Mouse (Mus musculus) frontal cortex, adult (tissue): ENCODE results near the gene Jpt2.
"Not testable (repeated sequence)": the region's sequence is repeated elsewhere in the genome, so short reads cannot be mapped to it uniquely, and the experiment has no call there.

ENCODE experiments used
- ATAC-seq: cut with Nextera tagmentation; 2 replicates; pipeline ENCODE4 v1.9.2; 2017; ENCODE audit warnings: mild to moderate bottlenecking, moderate library complexity, mixed read lengths; ENCODE audit not compliant: low TSS enrichment

Jpt2 gene

DNA sequence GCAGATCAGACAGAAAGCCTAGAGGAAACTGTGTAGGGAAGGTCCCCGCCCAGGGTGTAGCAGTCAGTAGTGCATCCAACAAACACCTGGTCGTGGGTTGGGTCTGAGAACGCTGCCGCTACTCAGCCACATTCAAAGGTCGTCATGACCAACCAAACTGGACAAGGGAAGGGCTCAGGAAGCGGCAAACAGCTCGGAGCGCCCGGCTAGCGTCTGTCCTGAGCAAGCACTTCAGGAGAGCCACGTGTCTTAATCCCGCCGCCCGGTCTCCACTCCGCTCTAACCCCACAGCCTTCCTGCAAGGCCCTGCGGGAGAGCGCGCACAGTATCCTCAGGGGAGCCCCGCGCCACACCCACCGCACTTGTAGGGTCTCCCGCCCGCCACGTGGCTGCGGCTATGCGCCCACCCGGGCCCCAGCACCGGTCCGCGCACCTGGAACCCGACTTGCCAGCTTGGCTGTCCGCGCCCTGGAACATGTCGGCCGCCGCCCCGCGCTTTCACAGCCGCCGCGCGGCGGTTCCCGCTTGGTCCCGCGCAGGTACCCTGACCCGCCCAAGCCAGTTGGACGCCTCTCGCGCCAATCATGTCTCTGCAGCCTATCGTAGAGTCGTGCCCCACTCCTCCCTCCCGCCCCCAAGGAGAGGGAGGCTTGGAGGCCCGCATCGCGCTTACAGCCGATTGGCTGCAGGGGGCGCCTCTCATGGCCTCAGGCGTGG, at the start of gene Jpt2:
Gene Jpt2 (minus strand): TSS at position 555 of the 717 bp plus-strand sequence.
- ATAC-seq = peak; percentile 99

DNA sequence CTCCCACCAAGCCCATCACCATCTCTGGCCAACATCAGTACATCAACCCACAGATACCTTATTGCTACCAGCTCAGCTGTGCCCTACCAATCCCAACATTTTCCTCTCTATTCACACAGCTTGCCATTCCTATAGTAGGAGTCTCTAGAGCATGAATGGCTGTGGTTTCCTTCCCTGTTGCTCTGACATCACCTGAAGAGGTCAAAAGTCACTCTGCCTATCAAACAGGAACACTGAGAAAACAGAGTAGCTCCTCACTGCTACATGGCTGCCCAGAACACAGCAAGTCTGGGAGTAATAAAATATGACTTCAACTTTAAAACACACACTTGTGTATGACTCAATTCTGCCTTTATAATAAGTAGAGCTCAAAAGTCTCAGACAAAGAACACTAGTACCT, 47.0 kb upstream of the Jpt2 start:
- no peak for ATAC-seq

DNA sequence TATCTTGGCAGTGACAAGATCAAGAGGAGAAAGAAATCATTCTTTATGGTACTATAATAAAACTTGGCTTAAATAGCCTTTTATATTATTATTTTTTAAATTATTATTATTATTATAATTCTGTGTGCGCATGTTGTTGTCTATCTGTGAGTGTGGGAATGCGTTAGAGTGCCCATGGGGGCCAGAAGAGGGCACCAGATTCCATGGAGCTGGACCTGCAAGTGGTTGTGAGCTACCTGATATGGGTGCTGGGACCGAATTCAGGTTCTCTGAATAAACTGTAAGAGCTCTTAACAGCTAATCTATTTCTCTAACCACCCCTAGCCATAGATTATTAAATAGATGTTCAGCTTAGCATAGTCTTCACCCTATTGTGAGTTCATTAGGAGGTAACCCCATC, 44.6 kb upstream of the Jpt2 start:
- no peak for ATAC-seq

- ATAC-seq = no peak
Measured at GRCm38 (mm10) chr17:24994721-24995120, 34.2 kb upstream of the Jpt2 start.

GRCm38 (mm10) chr17:24987221-24987620, 26.7 kb upstream of the Jpt2 start:
- peak; percentile 82 for ATAC-seq

DNA sequence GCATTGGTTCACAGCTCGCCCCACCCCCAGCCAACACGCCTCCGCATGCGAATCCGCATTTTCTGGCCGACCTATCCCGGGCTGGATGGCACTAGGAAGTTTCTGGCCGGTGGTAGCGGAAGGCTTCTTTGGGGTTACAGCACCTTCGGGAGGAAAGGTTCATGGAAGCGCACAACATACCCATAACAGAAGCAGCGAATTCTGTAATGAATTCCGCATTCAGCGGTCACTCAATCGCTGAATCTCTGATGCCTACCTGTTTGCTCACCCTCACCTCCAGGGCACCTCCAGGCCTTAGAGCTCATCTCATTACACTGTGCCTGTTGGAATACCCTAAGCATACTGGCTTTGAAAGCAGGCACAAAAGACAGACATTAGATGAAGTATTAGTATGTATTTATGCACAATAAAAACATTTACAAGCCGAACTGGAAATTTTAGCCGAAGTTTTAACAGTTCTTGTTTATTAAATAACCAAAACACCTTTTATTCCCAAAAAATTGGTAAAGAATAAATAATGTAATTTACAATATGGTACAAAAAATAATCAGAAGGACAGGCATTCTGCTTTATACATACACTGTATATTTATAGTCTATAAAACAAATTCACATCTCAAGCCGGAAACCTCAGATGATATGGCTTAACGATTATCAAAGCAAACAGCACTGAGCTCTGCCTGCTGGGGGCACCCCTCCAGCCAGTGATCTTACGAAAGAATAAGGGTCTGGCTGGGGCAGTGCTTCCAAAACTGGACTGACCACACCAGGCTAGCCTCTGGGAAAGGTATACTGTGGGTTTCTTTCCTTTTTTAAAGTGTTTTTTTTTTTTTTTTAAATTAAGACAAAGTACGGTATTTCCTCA, 595 bp upstream of the Jpt2 start:
- no peak for ATAC-seq

DNA sequence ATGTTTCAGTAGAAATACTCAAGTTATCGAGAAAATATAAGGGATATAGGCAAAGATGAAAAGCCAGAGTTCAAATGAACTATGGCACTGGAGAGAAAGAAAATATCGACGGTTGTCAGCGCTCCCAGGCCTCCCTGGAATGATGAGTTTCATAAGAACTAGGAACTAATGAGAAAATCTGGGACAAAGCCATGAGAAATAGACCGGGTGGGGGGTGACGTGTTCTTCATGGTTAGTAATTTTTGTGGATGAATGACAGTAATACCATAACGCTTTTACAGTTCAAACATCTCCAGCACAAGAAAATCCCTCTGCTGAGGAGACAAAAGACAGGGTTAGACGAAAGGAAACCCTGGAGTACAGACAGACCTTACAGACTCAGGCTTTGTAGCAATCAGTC, 1.1 kb downstream of the Jpt2 start:
- no peak for ATAC-seq

- no peak for ATAC-seq
Measured at GRCm38 (mm10) chr17:24953291-24953690, 7.2 kb downstream of the Jpt2 start.

- ATAC-seq = no peak
Measured at GRCm38 (mm10) chr17:24950671-24951070, 9.8 kb downstream of the Jpt2 start.

- ATAC-seq = no peak
Measured at GRCm38 (mm10) chr17:24948204-24948603, 12.3 kb downstream of the Jpt2 start.

DNA sequence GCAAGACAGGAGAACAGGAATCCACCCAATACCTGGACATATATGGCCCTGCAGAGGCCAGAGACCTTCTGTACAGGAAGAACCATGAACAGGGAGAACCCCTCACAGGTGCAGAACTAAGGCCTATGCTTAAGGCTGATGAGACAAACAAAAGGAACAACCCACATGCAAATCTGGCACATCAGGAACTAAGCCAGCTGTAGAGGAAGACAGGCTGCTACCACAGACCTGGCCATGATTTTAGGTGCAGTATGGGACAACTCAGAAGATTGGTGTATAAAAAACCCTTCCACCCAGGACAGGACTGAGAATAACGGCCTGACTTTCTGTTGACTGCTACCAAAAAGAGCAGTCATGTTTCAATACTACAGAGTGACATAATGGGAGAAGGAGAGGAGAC, 16.9 kb downstream of the Jpt2 start:
- ATAC-seq = not testable (repeated sequence)

DNA sequence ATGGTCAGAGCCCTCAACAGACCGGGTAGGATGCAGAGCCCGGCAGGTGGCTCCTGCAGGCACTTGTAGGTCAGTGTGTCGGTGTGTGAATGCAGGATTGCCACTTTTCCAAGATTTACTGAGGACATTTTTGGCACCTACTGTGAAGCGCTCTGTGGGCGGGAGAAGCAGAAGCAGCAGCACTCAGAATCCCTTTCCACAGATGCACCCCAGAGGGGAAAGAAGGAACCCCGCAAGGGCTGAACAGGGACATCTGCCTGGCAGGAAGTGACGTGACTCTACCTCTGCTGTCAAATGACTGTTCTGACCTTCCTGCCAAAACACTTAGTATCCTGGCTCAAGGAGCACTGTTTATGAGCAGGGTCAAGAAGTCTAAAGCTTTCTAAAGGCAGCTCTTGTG, 17.5 kb downstream of the Jpt2 start:
- peak; percentile 73; the same call in 1 of the 2 replicates for ATAC-seq

- not testable (repeated sequence) for ATAC-seq
Measured at GRCm38 (mm10) chr17:24942453-24942852, 18.0 kb downstream of the Jpt2 start.

- no peak for ATAC-seq
Measured at GRCm38 (mm10) chr17:24937266-24937665, 23.2 kb downstream of the Jpt2 start.

DNA sequence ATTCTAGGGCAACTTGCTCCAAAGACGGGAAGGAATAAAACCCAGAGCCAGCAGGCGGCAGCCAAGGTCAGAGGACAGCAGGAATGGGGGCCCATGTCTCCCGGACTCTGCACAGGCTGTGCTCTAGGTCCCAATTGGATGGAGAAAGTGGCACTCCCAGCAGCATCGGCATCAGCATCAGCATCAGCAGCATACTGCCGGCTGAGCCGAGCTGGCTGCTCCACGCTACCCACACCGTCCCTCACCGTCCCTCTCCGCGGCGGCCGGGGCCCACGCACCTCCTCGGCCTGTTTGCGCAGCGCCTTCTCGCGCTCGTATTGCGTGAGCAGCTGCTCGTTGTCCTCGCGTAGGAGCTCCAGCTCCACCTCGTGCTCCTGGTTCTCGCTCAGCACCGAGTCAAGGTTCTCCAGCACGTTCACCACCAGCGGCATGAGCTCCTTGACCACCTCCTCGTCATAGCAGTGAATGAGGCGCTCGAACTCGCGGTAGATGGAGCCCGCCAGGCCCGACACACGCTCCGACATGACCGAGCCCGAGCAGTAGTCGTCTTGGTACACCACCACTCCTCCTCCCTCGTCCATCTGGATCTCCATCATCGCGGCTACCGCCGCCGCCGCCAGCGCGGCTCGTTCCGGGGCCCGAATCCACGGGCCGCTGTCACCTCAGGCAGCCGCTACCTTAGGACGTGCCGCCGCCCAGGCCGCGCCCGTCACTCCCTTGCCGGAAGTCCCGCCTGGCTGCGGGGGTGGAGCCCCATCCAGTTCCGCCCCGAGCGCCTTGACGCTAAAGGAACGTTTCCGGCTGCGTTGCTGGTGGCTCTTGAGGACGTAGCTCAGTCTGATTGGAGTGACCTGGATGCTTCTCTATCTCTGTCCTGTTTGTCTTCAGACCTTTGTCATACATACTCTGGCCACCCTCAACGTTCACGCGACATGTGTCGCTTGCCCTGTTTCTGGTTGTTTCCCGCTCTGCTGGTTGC, 23.9 kb downstream of the Jpt2 start, which contains the start of gene Mapk8ip3:
Gene Mapk8ip3 (minus strand): TSS at position 719 of the 979 bp plus-strand sequence.
- ATAC-seq = peak; percentile 97

DNA sequence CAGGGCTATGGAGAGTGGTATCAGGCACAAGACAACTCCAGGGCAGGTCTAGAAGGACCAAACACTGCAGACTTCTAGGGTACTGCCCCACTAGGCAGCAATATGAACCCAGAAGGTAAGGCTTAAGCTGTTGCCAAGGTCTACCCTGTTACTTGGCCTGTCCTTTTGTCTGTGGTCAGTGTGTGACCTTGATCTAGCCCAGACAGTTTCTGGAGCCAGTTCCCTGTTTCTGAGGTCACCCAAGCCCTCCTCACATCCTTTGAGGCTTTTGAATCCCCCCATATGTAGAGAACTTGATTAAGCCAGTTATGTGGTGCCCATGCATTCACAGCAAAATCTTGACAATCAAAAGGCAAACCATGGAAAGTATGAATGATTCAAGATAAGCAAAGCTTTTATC, 24.8 kb downstream of the Jpt2 start:
- ATAC-seq = no peak

- ATAC-seq = no peak
Measured at GRCm38 (mm10) chr17:24934926-24935325, 25.6 kb downstream of the Jpt2 start.

DNA sequence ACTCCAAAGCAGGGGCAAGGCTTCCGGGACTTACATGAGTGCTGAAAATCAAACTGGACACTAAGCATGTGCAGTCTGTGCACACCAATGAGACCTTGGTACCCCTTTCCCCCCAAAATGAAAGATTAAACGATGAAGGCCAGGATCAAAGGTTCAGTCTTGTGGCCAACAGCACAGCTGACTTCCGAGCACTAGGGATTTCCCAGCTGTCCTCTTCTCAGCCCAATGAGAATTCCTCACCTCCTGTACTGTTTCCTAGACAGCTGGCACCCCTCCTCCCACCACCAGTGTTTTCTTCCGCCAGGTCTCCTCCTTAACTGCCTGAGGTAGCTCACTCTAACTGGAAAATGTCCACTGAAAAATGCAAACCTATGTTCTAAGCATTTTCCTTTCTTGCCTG, 27.3 kb downstream of the Jpt2 start:
- ATAC-seq = no peak

DNA sequence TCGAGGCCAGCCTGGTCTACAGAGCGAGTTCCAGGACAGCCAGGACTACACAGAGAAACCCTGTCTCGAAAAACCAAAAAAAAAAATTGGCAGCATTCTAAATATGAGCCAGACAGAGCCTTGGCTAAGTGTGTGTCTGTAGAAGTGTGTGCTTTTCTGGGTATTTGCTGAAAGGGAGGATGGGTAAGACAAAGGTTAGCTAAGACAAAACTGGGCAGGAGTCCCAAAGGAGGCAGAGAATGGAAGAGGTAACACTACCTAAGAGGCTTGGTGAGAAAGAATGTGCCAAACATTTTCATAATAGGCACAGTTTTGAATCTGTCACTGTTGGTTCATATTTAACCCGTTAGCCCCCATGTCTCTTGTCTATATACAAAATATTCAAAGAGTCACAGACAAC, 28.1 kb downstream of the Jpt2 start:
- no peak for ATAC-seq

GRCm38 (mm10) chr17:24929506-24929905, 31.0 kb downstream of the Jpt2 start:
- ATAC-seq = no peak; the same call in 1 of the 2 replicates

- no peak for ATAC-seq
Measured at GRCm38 (mm10) chr17:24923246-24923645, 37.2 kb downstream of the Jpt2 start.

DNA sequence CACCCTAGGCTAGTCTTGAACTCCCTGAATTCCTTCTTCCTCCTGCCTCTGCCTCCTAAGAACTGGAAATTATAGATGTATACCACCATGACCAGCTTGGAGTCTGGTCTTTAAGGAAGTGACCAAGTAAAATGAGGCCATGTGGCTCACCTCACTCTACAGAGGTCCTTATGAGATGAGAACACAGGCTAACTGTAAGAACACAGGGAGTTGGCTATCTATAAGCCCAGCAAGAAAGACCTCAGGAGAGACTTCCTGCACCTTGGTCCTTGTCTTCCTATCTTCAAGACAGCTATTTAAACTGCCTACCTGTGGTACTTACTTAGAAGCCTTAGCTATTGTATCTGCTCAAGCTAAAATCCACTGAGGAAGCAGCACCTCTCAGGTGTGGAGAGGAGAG, 46.5 kb downstream of the Jpt2 start:
- ATAC-seq = no peak
